Mouse (Mus musculus): ENCODE measurements around the gene Cuedc1.

The Cuedc1 gene

DNA sequence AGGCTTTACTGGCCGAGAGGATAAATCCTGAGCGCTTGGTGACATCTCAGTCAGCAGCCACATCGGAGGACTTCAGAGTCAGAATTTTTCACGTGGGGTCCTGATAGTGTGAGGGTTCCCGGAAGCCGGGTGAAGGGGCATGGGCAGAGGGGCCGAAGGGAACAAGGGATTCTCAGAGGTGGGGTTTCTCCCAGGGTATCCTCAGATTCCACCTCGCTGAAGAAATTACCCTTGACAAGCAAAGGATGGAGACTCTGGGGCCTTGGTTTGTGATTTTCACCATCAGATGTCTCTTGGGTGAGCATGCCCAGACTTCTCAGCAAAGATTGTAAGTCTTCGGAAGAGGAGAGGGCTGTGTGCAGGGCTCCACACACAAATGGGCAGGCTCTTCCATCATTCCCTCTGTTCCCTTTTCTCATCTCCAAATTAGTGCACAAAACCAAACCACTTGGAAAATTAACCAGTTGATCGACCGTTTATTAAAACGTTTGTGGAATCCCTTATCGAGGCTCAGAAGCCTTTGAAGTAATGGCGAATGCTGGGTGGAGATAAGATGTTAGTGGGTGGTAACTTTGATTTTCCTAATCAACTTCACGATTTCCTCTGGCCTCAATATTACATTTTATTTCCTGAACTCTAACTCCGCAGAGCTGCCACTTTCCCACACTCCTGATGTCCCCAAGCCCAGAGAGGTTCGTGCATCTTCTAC, at the start of gene Cuedc1:
Cuedc1 (plus strand) TSS at position 38 of the 709 bp plus-strand sequence.
- in situ Hi-C loops (cut with MboI), result no loop called here

DNA sequence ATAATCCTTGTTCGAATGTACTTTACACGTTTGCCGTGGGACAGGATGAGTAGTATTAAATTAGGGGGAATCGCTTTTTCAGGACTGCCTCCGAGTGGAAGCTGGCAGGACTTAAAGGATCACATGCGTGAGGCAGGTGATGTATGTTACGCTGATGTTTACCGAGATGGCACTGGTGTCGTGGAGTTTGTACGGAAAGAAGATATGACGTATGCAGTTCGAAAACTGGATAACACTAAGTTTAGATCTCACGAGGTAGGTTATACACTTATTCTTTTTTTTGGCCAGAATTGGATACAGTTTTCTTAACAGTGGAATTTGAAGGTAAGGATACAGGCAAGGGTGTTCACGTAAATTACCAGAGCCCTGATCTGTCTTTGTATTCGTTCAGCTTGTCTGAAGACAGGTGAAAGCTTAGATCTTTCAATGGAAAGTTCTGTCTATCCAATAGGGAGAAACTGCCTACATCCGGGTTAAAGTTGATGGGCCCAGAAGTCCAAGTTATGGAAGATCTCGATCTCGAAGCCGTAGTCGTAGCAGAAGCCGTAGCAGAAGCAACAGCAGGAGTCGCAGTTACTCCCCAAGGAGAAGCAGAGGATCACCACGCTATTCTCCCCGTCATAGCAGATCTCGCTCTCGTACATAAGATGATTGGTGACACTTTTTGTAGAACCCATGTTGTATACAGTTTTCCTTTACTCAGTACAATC, 48.7 kb upstream of the Cuedc1 start:
- in situ Hi-C loops (cut with MboI), result loop anchor here (5.0 kb wide), 1 partner anchor 77 kb away; no protein-coding TSS in a partner anchor

DNA sequence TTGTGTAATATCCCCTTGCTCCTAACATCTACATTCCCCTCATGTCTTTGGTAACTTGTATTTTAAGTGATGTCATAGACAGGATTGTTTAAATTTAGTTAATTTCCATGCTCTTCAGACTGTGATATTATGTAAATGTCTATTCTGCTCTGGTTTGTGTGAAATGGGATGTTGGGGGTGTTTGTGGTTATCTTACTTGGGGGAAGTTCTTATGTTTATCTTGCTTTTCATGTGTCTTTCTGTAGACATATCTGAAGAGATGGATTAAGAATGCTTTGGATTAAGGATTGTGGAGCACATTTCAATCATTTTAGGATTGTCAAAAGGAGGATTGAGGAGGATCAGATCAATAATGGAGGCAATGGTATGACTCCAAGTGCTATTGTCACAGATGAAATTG, 48.1 kb upstream of the Cuedc1 start:
- in situ Hi-C loops (cut with MboI), result loop anchor here (5.0 kb wide), 1 partner anchor 77 kb away; no protein-coding TSS in a partner anchor

- in situ Hi-C loops (cut with MboI), result no loop called here
Observed at GRCm38 (mm10) chr11:88052638-88053037, 45.2 kb upstream of the Cuedc1 start.

- in situ Hi-C loops (cut with MboI), result no loop called here
Observed at GRCm38 (mm10) chr11:88053821-88054220, 44.0 kb upstream of the Cuedc1 start.

GRCm38 (mm10) chr11:88054589-88054988, 43.3 kb upstream of the Cuedc1 start:
- in situ Hi-C loops (cut with MboI), result no loop called here

GRCm38 (mm10) chr11:88055777-88056176, 42.1 kb upstream of the Cuedc1 start:
- in situ Hi-C loops (cut with MboI), result loop anchor here (5.0 kb wide), 1 partner anchor 142 kb away; no protein-coding TSS in a partner anchor

DNA sequence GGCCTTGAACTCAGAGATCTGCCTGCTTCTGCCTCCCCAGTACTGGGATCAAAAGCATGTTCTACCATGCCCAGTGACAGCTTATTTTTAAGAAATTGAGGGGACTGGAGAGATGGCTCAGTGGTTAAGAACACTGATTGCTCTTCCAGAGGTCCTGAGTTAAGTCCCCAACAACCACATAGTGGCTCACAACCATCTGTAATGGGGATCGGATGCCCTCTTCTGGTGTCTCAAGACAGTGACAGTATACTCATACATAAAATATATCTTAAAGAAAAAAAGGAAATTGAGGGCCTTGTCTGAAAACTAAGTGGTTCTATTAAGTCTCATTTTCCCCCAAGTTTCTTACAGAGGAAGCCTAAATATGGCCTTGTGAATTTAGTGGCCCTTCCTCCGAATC, 40.1 kb upstream of the Cuedc1 start:
- in situ Hi-C loops (cut with MboI), result loop anchor here (5.0 kb wide), 1 partner anchor 140 kb away; no protein-coding TSS in a partner anchor

DNA sequence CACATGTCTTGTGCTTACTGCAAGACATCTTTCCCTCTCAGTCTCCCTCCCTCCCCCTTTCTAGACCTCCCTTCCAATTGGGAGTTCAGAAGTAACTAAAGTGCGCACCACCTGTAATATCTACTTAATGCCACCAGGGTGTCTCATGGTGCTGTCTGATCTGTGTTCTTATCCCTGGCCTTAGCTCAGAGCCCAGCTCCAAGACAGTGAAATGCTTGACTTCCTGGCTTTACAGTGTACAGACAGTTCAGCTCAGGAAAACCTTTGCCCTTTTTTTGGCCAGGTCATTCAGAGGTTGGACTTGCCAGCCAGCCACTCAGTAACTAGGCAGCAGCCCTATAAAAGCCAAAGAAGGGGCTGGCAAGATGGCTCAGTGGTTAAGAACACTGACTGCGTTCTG, 38.7 kb upstream of the Cuedc1 start:
- in situ Hi-C loops (cut with MboI), result loop anchor here (5.0 kb wide), 1 partner anchor 138 kb away; no protein-coding TSS in a partner anchor

GRCm38 (mm10) chr11:88061892-88062625, 35.8 kb upstream of the Cuedc1 start:
- in situ Hi-C loops (cut with MboI), result no loop called here

GRCm38 (mm10) chr11:88065732-88066131, 32.1 kb upstream of the Cuedc1 start:
- in situ Hi-C loops (cut with MboI), result no loop called here

DNA sequence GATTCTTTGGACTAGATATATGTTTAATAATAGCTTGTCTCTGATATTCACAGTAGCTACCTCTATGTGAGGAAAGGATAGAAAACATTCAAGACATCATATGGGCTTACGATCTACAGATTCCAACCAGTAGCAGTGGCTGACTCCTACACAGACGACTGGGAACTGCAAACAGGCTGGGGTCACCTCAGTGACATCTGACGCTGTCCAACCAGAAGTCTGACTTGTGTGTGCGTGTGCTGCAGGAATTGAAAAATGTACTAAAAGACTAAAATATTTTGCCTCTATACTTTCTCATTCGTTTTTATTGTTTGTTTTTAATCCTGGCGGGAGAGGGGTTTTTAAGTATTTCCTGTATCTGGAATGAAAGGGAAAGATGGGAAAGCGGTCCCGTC, 30.7 kb upstream of the Cuedc1 start:
- in situ Hi-C loops (cut with MboI), result no loop called here

DNA sequence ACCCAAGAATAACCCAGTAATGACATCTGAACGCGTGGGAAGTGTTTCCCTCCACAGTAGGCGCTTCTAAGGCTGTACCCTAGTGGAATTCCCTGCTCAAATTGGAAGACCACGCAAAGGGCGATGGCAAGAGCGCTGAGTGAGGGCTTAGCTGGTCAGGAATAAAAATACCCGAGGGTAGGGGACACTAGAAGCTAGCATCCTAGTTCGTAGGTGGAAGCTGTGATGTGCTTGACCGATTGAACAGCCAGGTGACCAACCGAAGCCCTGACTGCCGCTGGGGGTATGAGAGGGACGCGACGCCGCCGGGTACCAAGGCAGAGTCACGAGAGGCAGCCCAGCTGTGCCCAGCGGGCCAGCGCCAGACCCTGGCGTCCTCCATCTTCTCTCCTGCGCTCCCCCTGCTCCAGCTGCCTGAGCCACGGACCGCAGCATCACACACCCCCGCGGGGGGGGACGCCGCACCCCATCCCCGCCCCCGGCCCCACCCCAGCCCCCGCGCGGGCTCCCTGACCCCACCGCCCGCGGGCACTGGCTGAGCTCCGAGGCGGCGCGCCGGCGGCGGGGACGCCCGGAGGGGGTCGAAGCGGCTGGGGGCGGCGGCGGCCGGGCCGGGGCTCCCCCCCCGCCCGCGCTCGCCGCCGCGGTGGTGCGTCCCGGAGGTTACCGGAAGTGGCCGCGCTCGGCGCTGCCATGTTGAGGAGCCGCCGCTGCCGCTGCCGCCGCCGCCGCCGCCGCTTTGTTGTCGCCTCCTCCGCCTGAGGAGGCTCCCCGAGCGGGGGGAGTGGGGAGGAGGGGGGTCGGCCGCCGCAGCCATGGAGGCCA, 30.1 kb upstream of the Cuedc1 start, which contains the start of gene Vezf1:
Vezf1 (plus strand) TSS at position 694 of the 825 bp plus-strand sequence.
- in situ Hi-C loops (cut with MboI), result no loop called here

GRCm38 (mm10) chr11:88068411-88069245, 29.2 kb upstream of the Cuedc1 start:
- in situ Hi-C loops (cut with MboI), result no loop called here

- in situ Hi-C loops (cut with MboI), result no loop called here
Observed at GRCm38 (mm10) chr11:88069246-88069570, 28.6 kb upstream of the Cuedc1 start.

DNA sequence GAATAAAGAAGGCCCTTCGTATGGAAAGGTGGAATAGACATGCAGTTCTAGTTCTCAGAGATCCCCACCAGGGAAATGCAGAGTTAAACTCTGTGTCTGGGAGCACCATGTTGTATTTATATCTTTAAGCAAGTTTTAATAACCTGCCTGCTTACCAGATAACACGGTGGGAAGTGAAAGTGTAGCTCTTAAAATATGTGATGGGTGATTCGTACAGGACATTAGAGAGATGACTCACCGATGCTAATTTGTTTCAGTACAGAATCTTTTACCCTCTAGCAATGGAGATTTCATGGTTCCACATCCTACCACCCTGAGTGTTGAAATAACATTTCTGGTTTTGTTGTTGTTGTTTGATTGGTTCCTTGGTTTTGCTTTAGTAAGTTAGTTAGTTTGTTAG, 27.5 kb upstream of the Cuedc1 start:
- in situ Hi-C loops (cut with MboI), result no loop called here

DNA sequence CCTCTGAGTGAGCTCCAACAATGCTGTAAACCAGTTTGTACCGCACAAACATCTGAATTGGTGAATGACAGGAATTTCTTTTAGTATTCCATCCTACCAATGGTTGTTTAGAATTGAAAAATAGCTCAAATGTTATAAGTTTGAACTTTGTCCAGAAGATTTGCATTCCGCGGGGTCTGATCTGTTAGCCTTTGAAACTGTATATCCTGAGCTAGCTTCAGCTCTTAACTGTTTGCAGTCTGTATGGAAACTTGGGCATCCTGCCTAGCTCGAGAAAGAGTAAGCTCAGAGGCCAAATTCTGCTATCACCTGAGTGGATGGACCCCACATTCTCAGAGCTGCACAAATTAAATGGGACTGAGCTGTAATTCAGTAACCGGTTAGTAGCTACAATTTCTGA, 26.7 kb upstream of the Cuedc1 start:
- in situ Hi-C loops (cut with MboI), result no loop called here

GRCm38 (mm10) chr11:88073343-88073875, 24.4 kb upstream of the Cuedc1 start:
- in situ Hi-C loops (cut with MboI), result no loop called here

DNA sequence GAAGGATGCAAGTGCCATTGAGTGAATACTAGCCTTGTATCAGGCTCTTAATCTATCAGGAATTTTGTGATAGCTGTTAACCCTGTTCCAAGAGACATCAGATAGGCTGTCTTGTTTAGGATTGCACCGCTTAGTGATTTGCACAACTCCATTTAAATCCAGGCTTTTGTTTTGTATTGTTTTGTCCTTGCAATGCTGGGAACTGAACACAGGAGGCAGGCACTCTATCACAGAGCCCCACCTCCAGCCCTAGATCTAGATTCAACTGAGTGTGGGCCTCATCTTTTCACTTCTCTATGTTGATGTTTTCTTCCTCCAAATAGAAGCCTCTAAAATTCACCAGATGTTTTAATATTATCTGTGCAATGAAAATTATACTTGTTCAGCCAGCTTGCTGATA, 22.2 kb upstream of the Cuedc1 start:
- in situ Hi-C loops (cut with MboI), result no loop called here

GRCm38 (mm10) chr11:88076394-88076793, 21.5 kb upstream of the Cuedc1 start:
- in situ Hi-C loops (cut with MboI), result no loop called here
